Mouse (Mus musculus) B cell, adult 2 months (primary cell): ENCODE measurements around the gene Olfr288.

Source experiments
- DNase-seq, 2 experiments: peaks; one replicate each; pipeline ENCODE4 v3.0.0; 2022

Olfr288 gene

GRCm38 (mm10) chr15:98165525-98165924, 29.8 kb downstream of the Olfr288 start, which contains the start of gene Asb8:
TSS of gene Asb8 (minus strand) at chr15:98165625.
- no peak for DNase-seq

- no peak for DNase-seq
These were observed 32.8 kb downstream of the Olfr288 start for GRCm38 (mm10) chr15:98162561-98162960.

GRCm38 (mm10) chr15:98161026-98161805, 34.1 kb downstream of the Olfr288 start:
- no peak for DNase-seq

- no peak for DNase-seq
These were observed 38.1 kb downstream of the Olfr288 start for GRCm38 (mm10) chr15:98157253-98157652.

GRCm38 (mm10) chr15:98155944-98156343, 39.4 kb downstream of the Olfr288 start:
- DNase-seq = no peak

GRCm38 (mm10) chr15:98155272-98155671, 40.1 kb downstream of the Olfr288 start:
- DNase-seq = no peak

GRCm38 (mm10) chr15:98154631-98155030, 40.7 kb downstream of the Olfr288 start:
- DNase-seq = no peak

- DNase-seq = no peak
These were observed 41.2 kb downstream of the Olfr288 start for GRCm38 (mm10) chr15:98154146-98154545.

GRCm38 (mm10) chr15:98153625-98154024, 41.7 kb downstream of the Olfr288 start:
- peak; percentile 48 to 49 for DNase-seq

- no peak for DNase-seq
These were observed 42.4 kb downstream of the Olfr288 start for GRCm38 (mm10) chr15:98152916-98153315.

- no peak for DNase-seq
These were observed 46.2 kb downstream of the Olfr288 start for GRCm38 (mm10) chr15:98149166-98149602.

- no peak for DNase-seq
These were observed 47.0 kb downstream of the Olfr288 start for GRCm38 (mm10) chr15:98148356-98148755.

- DNase-seq = peak; percentile 88 to 89
These were observed 49.7 kb downstream of the Olfr288 start for GRCm38 (mm10) chr15:98145559-98146181.

GRCm38 (mm10) chr15:98144861-98145507, 50.4 kb downstream of the Olfr288 start:
- DNase-seq = no peak

- DNase-seq = no peak
These were observed 52.8 kb downstream of the Olfr288 start for GRCm38 (mm10) chr15:98142515-98142914.

- no peak for DNase-seq
These were observed 54.5 kb downstream of the Olfr288 start for GRCm38 (mm10) chr15:98140809-98141208.

GRCm38 (mm10) chr15:98139763-98140162, 55.6 kb downstream of the Olfr288 start:
- no peak for DNase-seq

- DNase-seq = no peak
These were observed 58.5 kb downstream of the Olfr288 start for GRCm38 (mm10) chr15:98136871-98137270.
